Mouse (Mus musculus): ENCODE results near the gene 4930442H23Rik.

The 4930442H23Rik gene

DNA sequence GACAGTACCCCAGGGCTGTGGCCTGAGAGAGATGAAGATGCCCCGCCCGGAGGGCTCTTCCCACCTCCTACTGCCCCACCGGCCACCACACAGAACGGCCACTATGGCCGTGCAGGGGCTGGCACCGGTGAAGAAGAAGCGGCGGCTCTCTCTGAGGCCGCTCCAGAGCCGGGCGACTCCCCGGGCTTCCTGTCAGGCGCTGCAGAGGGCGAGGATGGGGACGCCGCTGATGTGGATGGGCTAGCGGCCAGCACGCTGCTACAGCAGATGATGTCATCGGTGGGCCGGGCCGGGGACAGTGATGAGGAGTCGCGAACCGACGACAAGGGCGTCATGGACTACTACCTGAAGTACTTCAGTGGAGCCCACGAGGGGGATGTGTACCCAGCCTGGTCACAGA is 39.0 kb downstream of the 4930442H23Rik start:
- no peak for DNase-seq (ENCODE audit: low read depth)

GRCm38 (mm10) chr10:81143845-81144437 is 39.7 kb downstream of the 4930442H23Rik start:
- DNase-seq (ENCODE audit: low read depth): no peak

DNA sequence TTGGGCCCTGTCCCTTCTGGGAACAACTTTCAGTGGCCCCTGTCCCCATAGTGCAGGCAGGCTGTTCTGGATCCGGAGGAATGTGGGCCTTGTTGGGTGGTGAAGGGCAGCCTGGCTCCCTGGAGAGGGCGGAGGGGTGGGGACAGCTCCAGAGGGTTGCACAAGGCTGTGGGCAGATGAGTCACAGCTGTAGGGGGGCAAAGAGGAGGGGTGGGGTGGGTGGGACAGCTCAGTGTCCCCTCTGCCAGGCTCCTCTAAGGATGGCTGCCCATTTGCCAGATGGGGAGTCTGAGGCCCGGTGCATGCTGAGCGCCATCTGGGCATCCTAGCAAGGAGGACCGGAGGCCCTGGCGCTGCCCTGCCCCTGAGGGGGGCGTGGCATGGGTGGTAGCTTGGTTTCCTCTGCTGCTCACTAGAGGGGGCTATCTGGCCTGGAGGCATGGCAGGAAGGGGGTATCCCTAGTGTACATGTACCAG is 40.5 kb downstream of the 4930442H23Rik start:
- peak; percentile 74 for DNase-seq (ENCODE audit: low read depth)

- no peak for DNase-seq (ENCODE audit: low read depth)
These were observed 41.1 kb downstream of the 4930442H23Rik start for GRCm38 (mm10) chr10:81142551-81142981.

DNA sequence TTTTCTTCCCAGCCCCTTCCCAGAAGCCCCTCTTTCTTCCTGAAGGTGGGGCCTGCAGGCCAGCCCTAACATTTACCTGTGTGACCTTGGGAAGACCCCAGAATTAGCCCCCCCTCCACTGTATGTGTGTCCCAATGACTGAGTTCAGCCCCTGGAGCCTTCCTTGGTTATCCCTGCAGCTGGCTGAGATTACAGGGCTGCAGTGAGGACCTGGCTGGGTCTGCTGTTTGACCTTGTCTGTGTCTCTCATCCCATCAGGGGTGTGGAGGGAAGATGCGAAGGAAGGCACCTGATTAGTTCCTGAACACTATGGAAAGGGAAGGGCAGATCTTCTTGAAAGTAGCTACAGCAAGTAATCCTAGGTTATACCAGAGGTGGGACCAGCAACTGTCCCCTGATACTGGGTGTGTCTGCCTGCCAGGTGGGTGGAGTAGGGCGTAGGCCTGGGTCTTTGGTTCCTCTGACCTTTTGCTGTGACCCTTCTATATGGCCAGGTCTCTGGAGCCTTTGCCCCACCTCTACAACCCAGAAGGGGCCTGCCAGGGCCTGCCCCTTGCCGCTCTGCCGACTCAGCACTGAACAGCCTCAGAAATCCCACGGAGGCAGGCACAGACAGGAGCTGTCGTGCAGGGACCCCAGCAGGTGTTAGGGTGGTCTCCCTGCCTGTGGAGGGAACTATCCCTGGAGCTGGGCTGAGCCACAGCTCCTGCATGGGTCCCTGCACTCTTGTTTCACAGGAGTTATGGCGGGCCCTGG is 42.0 kb downstream of the 4930442H23Rik start:
- DNase-seq (ENCODE audit: low read depth): no peak

GRCm38 (mm10) chr10:81140717-81141454 is 42.8 kb downstream of the 4930442H23Rik start:
- DNase-seq (ENCODE audit: low read depth): no peak

GRCm38 (mm10) chr10:81140005-81140404 is 43.6 kb downstream of the 4930442H23Rik start:
- no peak for DNase-seq (ENCODE audit: low read depth)

DNA sequence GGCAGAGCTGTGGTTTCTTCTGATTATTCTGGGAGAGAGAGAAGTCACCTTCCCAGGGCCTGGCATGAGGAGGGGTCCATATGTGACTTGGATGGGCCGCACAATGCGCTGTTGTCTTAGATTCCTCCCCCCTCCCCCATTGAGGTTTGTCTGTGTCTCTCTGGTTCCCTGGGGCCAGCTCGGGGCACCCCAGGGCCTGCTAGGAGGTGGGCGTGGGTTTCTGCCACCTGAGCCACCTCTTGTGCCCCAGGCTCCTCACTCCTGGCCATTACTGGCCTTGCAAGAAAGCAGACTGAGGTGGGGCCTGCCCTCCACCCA is 44.2 kb downstream of the 4930442H23Rik start:
- DNase-seq (ENCODE audit: low read depth): no peak

DNA sequence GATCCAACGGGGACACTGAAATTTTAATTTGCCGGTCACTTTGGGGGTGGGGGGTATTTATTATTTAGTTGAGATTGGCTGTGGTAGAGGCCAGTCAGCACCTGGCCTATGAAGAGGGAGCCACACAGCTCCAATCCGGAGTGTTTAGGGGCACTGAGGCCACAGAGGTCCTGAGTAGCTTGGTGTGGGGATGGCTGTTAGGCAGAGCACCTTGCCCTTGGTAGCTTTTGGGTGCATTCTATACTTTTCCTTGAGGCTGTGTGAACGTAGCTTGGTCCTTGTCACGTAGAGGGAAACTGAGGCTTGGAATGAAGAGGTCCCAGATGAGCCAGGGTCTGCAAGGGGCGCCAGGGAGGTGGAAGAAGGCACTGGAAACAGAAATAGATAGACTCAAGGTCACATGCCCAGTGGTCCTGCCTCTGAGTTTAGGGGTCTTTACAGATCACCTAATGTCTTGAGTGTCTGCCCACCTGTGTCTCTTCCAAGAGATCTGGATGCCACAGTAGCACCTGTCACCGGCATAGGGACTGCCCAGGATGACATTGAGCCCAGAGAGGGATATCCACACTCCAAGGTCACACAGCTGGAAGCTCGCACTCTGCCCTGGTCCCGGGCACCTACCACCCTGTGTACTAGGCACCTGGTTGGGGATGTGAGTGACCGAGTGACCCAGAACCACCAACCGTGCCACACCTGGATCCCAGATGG is 44.7 kb downstream of the 4930442H23Rik start:
- DNase-seq (ENCODE audit: low read depth): no peak

- peak; percentile 66 for DNase-seq (ENCODE audit: low read depth)
These were observed 45.4 kb downstream of the 4930442H23Rik start for GRCm38 (mm10) chr10:81138131-81138782.

DNA sequence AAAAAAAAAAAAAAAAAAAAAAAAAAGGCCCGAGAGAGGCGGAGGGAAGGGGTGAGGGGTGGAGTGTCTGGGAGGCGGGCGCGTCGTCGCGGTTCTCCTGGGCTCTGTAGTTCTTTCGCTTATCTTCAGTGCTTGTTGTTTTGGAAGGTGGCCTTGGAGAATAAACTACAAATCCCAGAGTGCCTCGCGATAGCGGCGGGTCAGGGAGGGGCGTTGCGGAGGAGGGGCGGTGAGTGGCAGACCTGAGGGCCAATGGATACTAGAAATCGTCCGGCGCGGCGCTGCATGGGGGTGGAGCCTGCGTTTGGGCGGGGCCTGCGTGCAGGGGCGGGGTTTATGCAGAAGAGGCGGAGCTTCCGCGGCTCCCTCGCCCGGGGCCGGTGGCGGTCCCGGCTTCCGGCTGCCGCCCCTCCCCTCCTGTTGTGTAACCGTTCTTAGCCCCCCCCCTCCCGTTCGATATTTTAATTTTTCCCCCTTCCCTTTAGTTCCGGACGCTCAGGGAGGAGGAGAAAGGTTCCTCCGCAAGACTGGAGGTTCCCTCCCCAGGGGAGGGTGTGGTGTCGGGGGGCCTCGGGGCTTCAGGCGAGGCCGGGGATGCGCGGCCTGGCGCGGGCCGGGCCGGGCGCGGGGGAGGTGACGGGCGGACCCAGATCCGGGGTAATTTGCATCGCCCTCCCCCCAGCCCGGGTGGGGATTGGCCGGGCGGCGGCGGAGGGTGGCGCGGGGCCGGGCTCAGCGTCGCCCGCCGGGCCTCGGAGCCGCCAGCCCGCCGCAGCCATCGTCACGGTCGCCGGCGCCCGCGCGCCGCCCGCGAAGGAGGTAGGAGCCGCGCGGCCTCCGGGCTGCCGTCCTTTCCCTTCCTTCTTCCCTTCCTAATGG is 46.2 kb downstream of the 4930442H23Rik start:
- peak; percentile 99 for DNase-seq (ENCODE audit: low read depth)

GRCm38 (mm10) chr10:81136706-81137231 is 46.9 kb downstream of the 4930442H23Rik start:
- DNase-seq (ENCODE audit: low read depth): peak; percentile 86

DNA sequence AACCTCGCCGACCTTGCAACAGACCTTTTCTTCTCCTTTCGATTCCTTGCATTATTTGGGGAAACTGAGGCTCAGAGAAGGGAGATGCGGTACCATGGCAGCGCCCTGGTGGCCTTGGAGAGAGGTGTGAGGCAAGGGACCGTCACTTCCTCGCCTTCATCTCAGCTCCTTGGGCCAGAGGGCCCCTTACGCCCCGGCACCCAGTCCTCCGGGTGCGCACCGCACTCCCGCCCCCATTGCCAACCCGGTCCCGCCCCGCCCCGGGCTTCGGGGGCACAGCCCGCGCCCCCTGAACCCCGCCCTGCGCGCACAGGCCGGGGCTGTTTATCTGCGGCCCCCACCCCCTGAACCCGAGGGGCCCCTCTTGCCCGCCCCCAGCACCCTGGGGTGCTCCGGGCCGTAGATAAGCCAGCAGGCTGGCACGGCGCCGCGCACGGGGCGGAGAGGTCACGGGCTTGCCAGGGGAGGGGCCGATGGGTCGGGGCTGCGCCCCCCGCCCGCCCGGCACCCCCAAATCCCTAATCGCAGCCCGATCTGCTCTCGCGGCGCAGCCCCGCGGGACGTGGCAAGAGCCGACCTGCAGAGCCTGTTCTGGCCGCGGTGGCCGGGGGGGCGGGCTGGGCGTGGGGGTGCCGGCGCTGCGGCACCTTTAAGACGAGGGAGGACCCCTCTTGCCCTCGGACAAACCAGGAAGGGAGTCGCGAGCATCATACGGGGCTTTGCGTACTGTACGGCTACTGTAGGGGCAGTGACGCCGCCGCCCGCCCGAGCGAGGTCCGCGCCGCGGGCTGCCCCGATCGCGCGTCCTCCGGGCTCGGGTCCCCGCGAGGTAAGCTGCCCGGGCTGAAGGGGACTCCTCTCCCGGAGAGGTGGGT is 47.6 kb downstream of the 4930442H23Rik start:
- DNase-seq (ENCODE audit: low read depth): peak; percentile 82

DNA sequence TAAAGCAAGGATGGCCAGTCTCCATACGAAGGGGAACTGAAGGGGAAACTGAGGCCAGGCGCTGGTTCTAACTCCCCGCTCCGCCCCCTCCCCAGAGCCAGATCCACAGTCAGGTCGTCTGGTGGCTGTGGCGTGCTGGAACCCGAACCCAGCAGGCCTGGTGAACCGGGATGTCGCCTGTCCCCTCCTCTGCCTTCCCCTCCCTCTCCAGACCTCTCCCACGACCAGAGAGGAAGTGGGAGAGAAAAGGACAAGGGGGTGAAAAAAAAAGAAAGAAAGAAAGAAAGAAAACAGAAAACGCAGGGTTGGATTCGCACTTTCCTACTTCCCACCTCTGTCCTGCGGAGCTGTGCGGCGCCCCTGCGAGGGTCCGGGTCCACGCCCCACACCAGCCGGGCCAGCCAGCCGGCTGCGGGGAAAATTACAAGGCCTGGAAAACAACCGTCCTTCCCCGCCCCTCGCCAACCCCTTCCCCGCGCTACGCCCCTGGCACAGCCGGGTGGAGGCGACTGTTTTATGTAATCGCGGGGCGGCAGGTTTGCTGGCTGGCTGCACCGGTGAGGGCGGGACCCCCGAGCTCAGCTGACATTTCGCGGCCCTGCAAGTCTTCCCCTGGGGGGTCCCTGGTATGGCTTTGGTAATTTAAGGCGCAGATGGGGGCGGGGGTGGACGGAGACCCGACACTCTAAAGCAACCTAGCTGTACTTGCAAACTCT is 48.5 kb downstream of the 4930442H23Rik start, which contains the start of gene Zbtb7a:
Gene Zbtb7a, plus strand, starts transcription at position 255 of the 716 bp plus-strand sequence.
- no peak for DNase-seq (ENCODE audit: low read depth)

- DNase-seq (ENCODE audit: low read depth): no peak
These were observed 49.5 kb downstream of the 4930442H23Rik start for GRCm38 (mm10) chr10:81134181-81134587.

All from NIH3T3 (cell line).